ENCODE assay signal across 11 mouse cellular contexts in genomic region chr4:54950136-54950535, GRCm38 (mm10). TPM values are rescaled to one million over a fixed set of nuclear protein-coding genes. Genes with fewer than 3 reads are reported as not detected.
DNase-seq lines count a peak whose midpoint lies in the region; ATAC-seq and TF ChIP-seq lines count a peak whose summit lies in the region.
"Had no signal": no experiment of that assay in that cellular context is flagged by ENCODE, and none has a peak within 500 bp of the region (broad histone marks: within the 10 kb centered on the region; RNA-seq: fewer than 3 reads in every experiment).

No protein-coding gene starts in this region.

- H3K9ac ChIP-seq in heart, embryonic 12.5 days = no peak overlapping the region
- peak overlapping the region; percentile 98 for H3K9ac ChIP-seq in forebrain, embryonic 14.5 days (ENCODE audit: low read length)
- H3K9ac ChIP-seq in limb, embryonic 14.5 days (ENCODE audit: low read depth, low read length, severe bottlenecking) = peak overlapping the region; percentile 87
- H3K9ac ChIP-seq: liver, embryonic 15.5 days had no signal

- TF ChIP-seq CTCF in E14TG2a.4 (conservative IDR thresholded peaks at IDR 0.05; ENCODE audit: low read length) = no peak

- peak overlapping the region; percentile 8; the same call in 1 of the 2 replicates for H3K4me3 ChIP-seq in heart, embryonic 12.5 days
- H3K4me3 ChIP-seq in E14TG2a.4 (replicated peaks; ENCODE audit: low read length) = peak overlapping the region; percentile 87; the same call in 1 of the 2 replicates
- H3K4me3 ChIP-seq in forebrain, embryonic 14.5 days (ENCODE audit: low read depth, low read length) = peak overlapping the region; percentile 75
- peak overlapping the region; percentile 73 for H3K4me3 ChIP-seq in limb, embryonic 14.5 days (replicated peaks; ENCODE audit: low read length)
- H3K4me3 ChIP-seq: liver, embryonic 15.5 days had no signal

- H3K36me3 ChIP-seq in heart, embryonic 12.5 days = no peaks in the 10 kb centered on the region
- peaks cover 25% of the 10 kb centered on the region for H3K36me3 ChIP-seq in E14TG2a.4 (ENCODE audit: insufficient read depth, low read length)
- peaks cover 4% of the 10 kb centered on the region; the same call in 1 of the 2 replicates for H3K36me3 ChIP-seq in forebrain, embryonic 14.5 days (ENCODE audit: control insufficient read depth, insufficient read depth, low read length)
- H3K36me3 ChIP-seq in limb, embryonic 14.5 days (ENCODE audit: control insufficient read depth, insufficient read depth, low read length) = 0 out of 2 replicates have a peak, but pooled peaks cover 5% of the 10 kb centered on the region
- H3K36me3 ChIP-seq: liver, embryonic 15.5 days had no signal

- no peaks in the 10 kb centered on the region for H3K9me3 ChIP-seq in heart, embryonic 12.5 days (replicated peaks)
- H3K9me3 ChIP-seq in E14TG2a.4 (ENCODE audit: low read length) = no peaks in the 10 kb centered on the region
- H3K9me3 ChIP-seq in forebrain, embryonic 14.5 days (replicated peaks; ENCODE audit: control insufficient read depth, low read length) = no peaks in the 10 kb centered on the region
- no peaks in the 10 kb centered on the region for H3K9me3 ChIP-seq in limb, embryonic 14.5 days (ENCODE audit: control insufficient read depth, low read length)
- H3K9me3 ChIP-seq: liver, embryonic 15.5 days had no signal

- no peak for TF ChIP-seq POLR2A in limb, embryonic 14.5 days (IDR thresholded peaks at IDR 0.05; ENCODE audit: borderline replicate concordance, extremely low read depth, insufficient read depth, insufficient read length)

- DNase-seq in heart, postnatal 25 days (ENCODE audit: low spot score) = no peak
- peak; percentile 21 for DNase-seq in forebrain, embryonic 14.5 days (ENCODE audit: low spot score)
- DNase-seq in limb, embryonic 14.5 days (ENCODE audit: low spot score) = no peak
- DNase-seq in embryo, embryonic 9.5 days (ENCODE audit: extremely low spot score) = no peak
- DNase-seq in T-cell, adult 2 months (ENCODE audit: low spot score) = no peak
- DNase-seq: B cell, adult 2 months; thymus, postnatal 25 days had no signal

- peaks cover 24% of the 10 kb centered on the region for H3K4me1 ChIP-seq in heart, embryonic 12.5 days (replicated peaks)
- H3K4me1 ChIP-seq in E14TG2a.4 (replicated peaks; ENCODE audit: low read depth, low read length) = peaks cover 50% of the 10 kb centered on the region
- H3K4me1 ChIP-seq in forebrain, embryonic 14.5 days (ENCODE audit: control insufficient read depth, insufficient read depth, low read length) = peaks cover 26% of the 10 kb centered on the region
- peaks cover 21% of the 10 kb centered on the region for H3K4me1 ChIP-seq in limb, embryonic 14.5 days (ENCODE audit: control insufficient read depth, insufficient read depth, low read length)
- H3K4me1 ChIP-seq: liver, embryonic 15.5 days had no signal

- peak overlapping the region; percentile 83 for H3K4me2 ChIP-seq in heart, embryonic 12.5 days
- peak overlapping the region; percentile 77 for H3K4me2 ChIP-seq in forebrain, embryonic 14.5 days (ENCODE audit: low read length)
- H3K4me2 ChIP-seq in limb, embryonic 14.5 days (replicated peaks; ENCODE audit: low read depth, low read length, severe bottlenecking) = peak overlapping the region; percentile 89

- no peak for ATAC-seq in heart, embryonic 12.5 days (ENCODE audit: insufficient number of reproducible peaks, low FRiP score)
- no peak for ATAC-seq in forebrain, embryonic 14.5 days
- no peak for ATAC-seq in limb, embryonic 14.5 days (ENCODE audit: low FRiP score, low read depth)
- ATAC-seq in cerebellum, adult (ENCODE audit: insufficient number of reproducible peaks, low FRiP score, low TSS enrichment) = no peak

- intact Hi-C loops in heart, postnatal 25 days (cut with DNase I) = no loop called here

- WGBS in heart, embryonic 12.5 days = 29% methylated on average over 2 of the region's 2 CpGs
- WGBS in forebrain, embryonic 14.5 days = 23% methylated on average over 2 of the region's 2 CpGs
- WGBS in limb, embryonic 14.5 days = 24% methylated on average over 2 of the region's 2 CpGs

- peak overlapping the region; percentile 96; the same call in 1 of the 2 replicates for H3K27ac ChIP-seq in heart, embryonic 12.5 days (ENCODE audit: poor library complexity, severe bottlenecking)
- H3K27ac ChIP-seq in forebrain, embryonic 14.5 days (ENCODE audit: low read depth, low read length) = peak overlapping the region; percentile 97
- peak overlapping the region; percentile 88; the same call in 1 of the 2 replicates for H3K27ac ChIP-seq in limb, embryonic 14.5 days (replicated peaks; ENCODE audit: low read depth, low read length)
- H3K27ac ChIP-seq: liver, embryonic 15.5 days had no signal

- H3K27me3 ChIP-seq in heart, embryonic 12.5 days (replicated peaks) = no peaks in the 10 kb centered on the region
- H3K27me3 ChIP-seq in E14TG2a.4 (ENCODE audit: insufficient read depth, low read length) = no peaks in the 10 kb centered on the region
- H3K27me3 ChIP-seq in forebrain, embryonic 14.5 days (replicated peaks; ENCODE audit: control insufficient read depth, insufficient read depth, low read length) = no peaks in the 10 kb centered on the region
- H3K27me3 ChIP-seq in limb, embryonic 14.5 days (ENCODE audit: control insufficient read depth, insufficient read depth, low read length) = no peaks in the 10 kb centered on the region

RNA-seq across cellular contexts. Expression of gene Zfp462, which starts 5.3 kb away (rescaled TPM):
- polyA plus RNA-seq in heart, embryonic 12.5 days (2016; fragmentation: Nextera tagmentation; extraction: Ambion mirVana) = 3.1 and 3.6 TPM in 2 replicates
- total RNA-seq in heart, postnatal 25 days (2021) = 10 to 100 TPM in 1 of 2 experiments, 1 to 10 TPM in 1; 6.1 to 10.5 TPM
- 18.7 and 20.0 TPM in 2 replicates for polyA plus RNA-seq in forebrain, embryonic 14.5 days (2014; fragmentation: Nextera tagmentation; extraction: Ambion mirVana)
- polyA plus RNA-seq in limb, embryonic 14.5 days (2012; rRNA removed) = 26.7 and 33.1 TPM in 2 replicates
- polyA plus RNA-seq in limb, embryonic 14.5 days (2014; fragmentation: Nextera tagmentation; extraction: Ambion mirVana) = 3.8 and 4.2 TPM in 2 replicates

Comparison
In these comparisons a context has a peak if more than half of its experiments do, and no peak if none do; other contexts are left out.
1. H3K4me3 ChIP-seq: peak in every context shown above with its lines; median percentile 87 in E14TG2a.4; 75 in forebrain, embryonic 14.5 days; 73 in limb, embryonic 14.5 days; 8 in heart, embryonic 12.5 days.